Mouse (Mus musculus) intestine, postnatal 0 days (tissue): ENCODE measurements around the gene 1700018F24Rik. TPM values are rescaled to one million over a fixed set of nuclear protein-coding genes. Genes with fewer than 3 reads are reported as not detected.
"Not testable (repeated sequence)": the region's sequence is repeated elsewhere in the genome, so short reads cannot be mapped to it uniquely, and the experiment has no call there.

Experiments
- ATAC-seq: fragments of 200-750 bp; cut with Nextera tagmentation; 2 replicates; pipeline ENCODE4 v1.8.0; 2017; ENCODE audit warnings: mild to moderate bottlenecking, moderate TSS enrichment, moderate library complexity
- H3K27ac ChIP-seq: fragments of 300-500 bp; sonication (generic); 2 replicates; pipeline ENCODE4 v1.5.1; 2014; ENCODE audit warnings: mild to moderate bottlenecking, low read depth, low read length, moderate library complexity
- H3K27me3 ChIP-seq: fragments of 300-500 bp; sonication (generic); replicated peaks from 2 replicates; pipeline ENCODE4 v1.6.1; 2014; ENCODE audit warnings: low read length, mixed read lengths; ENCODE audit not compliant: control insufficient read depth, insufficient read depth
- H3K36me3 ChIP-seq: fragments of 300-500 bp; sonication (generic); 2 replicates; pipeline ENCODE4 v1.6.1; 2014; ENCODE audit warnings: mild to moderate bottlenecking, moderate library complexity; ENCODE audit not compliant: control insufficient read depth, insufficient read depth
- H3K4me1 ChIP-seq: fragments of 300-500 bp; sonication (generic); replicated peaks from 2 replicates; pipeline ENCODE4 v1.6.1; 2014; ENCODE audit warnings: antibody characterized with exemption, low read length, mixed read lengths; ENCODE audit not compliant: control insufficient read depth, insufficient read depth
- H3K4me2 ChIP-seq: fragments of 300-500 bp; sonication (generic); replicated peaks from 2 replicates; pipeline ENCODE4 v1.6.1; 2014; ENCODE audit warnings: low read depth, mild to moderate bottlenecking, moderate library complexity
- H3K4me3 ChIP-seq: fragments of 300-500 bp; sonication (generic); 2 replicates; pipeline ENCODE4 v1.5.1; 2014; ENCODE audit warnings: low read depth, low read length
- H3K9ac ChIP-seq: fragments of 300-500 bp; sonication (generic); 2 replicates; pipeline ENCODE4 v1.6.1; 2014; ENCODE audit warnings: mild to moderate bottlenecking, low read depth, low read length
- H3K9me3 ChIP-seq: fragments of 300-500 bp; sonication (generic); 2 replicates; pipeline ENCODE4 v1.6.1; 2016; ENCODE audit warnings: mixed run types; ENCODE audit not compliant: control insufficient read depth
- CTCF ChIP-seq: sonication (generic); IDR thresholded peaks from 2 replicates; pipeline ENCODE4 v1.5.1; 2016; ENCODE audit warnings: low read depth, mild to moderate bottlenecking, control low read depth, antibody characterized with exemption, moderate library complexity
- WGBS: fragments of 180-500 bp; shearing (Covaris S2); extraction: QIAGEN DNeasy Blood & Tissue Kit; methylation state at CpG from one replicate; pipeline ENCODE4 v1.1.7; 2014; 5-methylcytosine and 5-hydroxymethylcytosine counted together
- polyA plus RNA-seq: library from polyadenylated mRNA; unstranded; fragments of >200 nt; fragmentation: Nextera tagmentation; extraction: Ambion mirVana; gene quantifications from 2 replicates; pipeline ENCODE4 v1.2.1, GENCODE M21; 2015

The 1700018F24Rik gene
- polyA plus RNA-seq, 1 experiment from 2014 or later, result not detected

DNA sequence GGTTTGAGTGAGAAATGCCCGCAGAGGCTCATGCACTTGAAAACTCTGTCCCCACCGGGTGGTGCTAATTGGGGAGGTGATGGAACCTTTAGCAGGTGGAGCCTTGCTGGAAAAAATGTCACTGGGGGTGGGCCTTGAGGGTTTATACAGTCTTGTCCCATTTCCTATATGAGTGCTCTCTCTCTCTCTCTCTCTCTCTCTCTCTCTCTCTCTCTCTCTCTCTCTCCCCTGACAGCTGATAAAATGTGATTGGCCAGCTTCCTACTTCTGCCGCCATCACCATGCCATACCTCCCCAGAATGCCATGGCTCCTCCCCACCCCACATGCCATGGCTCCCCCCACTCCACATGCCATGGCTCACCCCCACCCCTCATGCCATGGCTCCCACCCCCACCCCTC, 32.3 kb downstream of the 1700018F24Rik start:
- WGBS, result 57% methylated on average over 3 of the region's 3 CpGs

DNA sequence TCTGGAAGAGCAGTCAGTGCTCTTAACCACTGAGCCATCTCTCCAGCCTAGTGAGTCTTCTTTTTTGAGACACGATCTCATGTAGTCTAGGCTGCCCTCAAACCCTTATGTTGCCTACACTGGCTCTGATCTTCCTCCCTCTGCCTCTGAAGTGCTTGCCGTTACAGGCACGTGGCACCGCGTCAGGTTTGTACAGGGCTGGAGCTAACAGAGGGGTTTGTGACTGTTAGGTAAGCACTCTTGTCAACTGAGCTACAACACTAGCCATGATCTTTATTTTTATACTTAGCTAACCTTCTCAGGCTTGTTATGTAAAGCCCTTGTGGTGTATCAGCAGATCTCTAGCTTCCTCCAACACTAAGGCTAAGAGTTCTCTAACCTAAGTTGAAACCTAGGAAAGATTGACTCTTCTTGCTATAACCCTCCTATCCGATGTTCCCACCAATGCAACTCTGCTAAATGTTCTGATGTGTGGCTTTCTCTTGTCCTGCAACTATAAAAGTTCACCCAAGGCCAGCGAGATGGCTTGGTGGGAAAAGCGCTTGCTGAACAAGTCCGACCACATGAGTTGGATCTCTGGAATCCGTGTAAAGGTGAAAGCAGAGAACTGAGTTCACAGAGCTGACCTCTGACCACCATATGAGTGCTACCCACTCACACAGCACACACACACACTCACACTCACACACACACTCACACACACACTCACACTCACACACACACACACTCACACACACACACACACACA, 39.2 kb downstream of the 1700018F24Rik start:
- Histone ChIP-seq H3K9me3 (no peaks in the 10 kb centered on the region), H3K27me3 (no peaks in the 10 kb centered on the region), H3K9ac (no peak overlapping the region), H3K4me2 (no peak overlapping the region), H3K27ac (no peak overlapping the region), H3K36me3 (no peaks in the 10 kb centered on the region), H3K4me3 (no peak overlapping the region), H3K4me1 (no peaks in the 10 kb centered on the region)
- no peak for TF ChIP-seq CTCF
- no peak for ATAC-seq
- WGBS, result 76% methylated on average over 10 of the region's 10 CpGs

More for the DNA sequence above, 32.3 kb downstream of the 1700018F24Rik start:
- TF ChIP-seq CTCF, result no peak
- Histone ChIP-seq H3K4me1 (no peaks in the 10 kb centered on the region), H3K9ac (no peak overlapping the region), H3K27me3 (no peaks in the 10 kb centered on the region), H3K27ac (no peak overlapping the region), H3K4me2 (no peak overlapping the region), H3K36me3 (no peaks in the 10 kb centered on the region), H3K4me3 (no peak overlapping the region), H3K9me3 (no peaks in the 10 kb centered on the region)
- no peak for ATAC-seq

DNA sequence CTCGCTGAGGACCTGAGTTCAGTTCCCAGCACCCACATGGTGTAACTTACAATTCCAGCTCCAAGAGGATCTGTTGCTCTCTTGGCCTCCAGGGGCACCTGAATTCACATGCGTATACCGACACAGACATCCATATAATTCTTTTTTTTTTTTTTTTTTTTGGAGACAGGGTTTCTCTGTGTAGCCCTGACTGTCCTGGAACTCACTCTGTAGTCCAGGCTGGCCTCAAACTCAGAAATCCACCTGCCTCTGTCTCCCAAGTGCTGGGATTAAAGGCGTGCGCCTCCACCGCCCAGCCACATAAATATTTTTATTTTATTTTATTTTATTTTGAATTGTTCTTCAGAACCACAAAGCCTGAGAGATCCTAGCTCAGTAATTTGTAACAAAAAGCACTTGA, 40.4 kb downstream of the 1700018F24Rik start:
- H3K4me1 ChIP-seq, H3K36me3 ChIP-seq, H3K9ac ChIP-seq, H3K27ac ChIP-seq, H3K9me3 ChIP-seq, H3K27me3 ChIP-seq: not testable (repeated sequence)
- 42% methylated on average over 6 of the region's 6 CpGs for WGBS
- Histone ChIP-seq H3K4me2 (peak overlapping the region; percentile 84), H3K4me3 (peak overlapping the region; percentile 84)
- peak; percentile 5; the same call in 1 of the 2 replicates for ATAC-seq

DNA sequence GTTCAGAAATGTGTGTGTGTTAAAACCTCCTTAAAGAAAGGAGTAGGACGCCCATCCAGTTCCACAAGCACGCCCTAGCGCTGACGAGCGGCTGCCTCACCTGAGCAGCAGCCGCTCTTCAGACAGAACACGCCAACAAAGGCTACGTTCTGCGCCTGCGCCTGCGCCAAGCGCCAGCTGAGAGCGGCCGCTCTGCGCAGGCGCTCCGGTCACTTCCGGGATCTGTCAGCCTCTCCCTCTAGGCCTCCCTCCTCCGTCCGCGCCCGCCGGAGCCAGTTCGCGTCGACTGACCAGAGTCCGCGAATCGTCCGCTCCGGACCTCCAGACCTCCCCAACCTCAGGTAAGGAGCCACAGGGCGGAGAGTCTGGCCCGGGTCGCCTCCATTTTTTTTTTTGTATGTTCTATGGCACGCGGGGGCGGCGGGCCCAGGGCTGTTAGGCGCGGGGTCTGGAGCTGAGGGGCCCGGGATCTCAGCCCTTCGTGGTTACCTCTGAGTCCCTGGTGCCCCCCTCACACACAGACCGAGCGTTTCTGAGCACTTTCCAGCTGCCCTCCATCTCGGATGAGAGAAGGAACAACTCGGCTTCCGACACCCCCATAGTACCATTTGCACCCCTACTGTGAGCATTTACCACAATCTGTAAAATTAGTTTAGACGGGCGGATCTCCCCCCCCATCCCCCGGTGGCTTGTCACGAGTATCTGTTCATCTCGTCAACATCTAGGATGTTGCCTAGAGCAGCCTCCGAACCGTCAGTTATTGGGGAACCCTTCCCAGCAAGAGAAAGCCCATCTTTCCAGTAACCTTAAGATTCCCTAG, 41.1 kb downstream of the 1700018F24Rik start, which contains the start of the genes Arpc1a and Kpna7:
Arpc1a (plus strand) TSS at position 199 of the 820 bp plus-strand sequence.
Kpna7 (minus strand) TSS at position 399 of the 820 bp plus-strand sequence.
- peak within 1 kb of the TSS; percentile 84 for H3K4me2 ChIP-seq
- no peaks in the 10 kb centered on the region for H3K9me3 ChIP-seq
- H3K4me3 ChIP-seq, result peak within 1 kb of the TSS; percentile 84
- H3K9ac ChIP-seq, result peak within 1 kb of the TSS; percentile 85
- H3K27ac ChIP-seq, result peak within 1 kb of the TSS; percentile 78
- TF ChIP-seq CTCF, result no peak; the same call in 1 of the 2 replicates
- WGBS, result under 1% methylated on average over 49 of the region's 54 CpGs
- no peaks in the 10 kb centered on the region for H3K27me3 ChIP-seq
- no peaks in the 10 kb centered on the region for H3K4me1 ChIP-seq
- ATAC-seq, result peak; percentile 96
- 0 out of 2 replicates have a peak, but pooled peaks cover 5% of the 10 kb centered on the region for H3K36me3 ChIP-seq

DNA sequence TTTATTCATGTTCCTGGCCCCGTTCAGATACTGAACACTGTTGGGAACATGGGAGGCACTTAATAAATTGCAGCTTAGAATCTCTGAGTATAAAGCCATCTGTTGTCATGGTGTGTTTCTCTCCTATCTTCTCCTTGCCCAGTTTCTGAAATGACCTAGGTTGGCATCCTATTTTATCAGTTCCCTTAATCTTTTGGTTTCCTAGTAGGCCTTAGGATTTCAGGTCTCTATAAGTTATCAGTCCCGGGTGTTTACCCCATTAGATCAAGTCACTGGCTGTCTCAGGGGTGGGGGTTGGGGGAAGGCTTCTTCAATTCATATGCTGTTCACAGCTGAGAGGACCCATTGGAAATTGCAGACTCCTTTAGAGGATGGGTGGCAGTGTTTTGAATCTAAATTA, 42.0 kb downstream of the 1700018F24Rik start:
- Histone ChIP-seq H3K4me2 (peak overlapping the region; percentile 84), H3K27me3 (no peaks in the 10 kb centered on the region), H3K36me3 (peaks cover 5% of the 10 kb centered on the region; the same call in 1 of the 2 replicates), H3K4me1 (no peaks in the 10 kb centered on the region), H3K9me3 (no peaks in the 10 kb centered on the region), H3K9ac (peak overlapping the region; percentile 85; the same call in 1 of the 2 replicates), H3K27ac (no peak overlapping the region), H3K4me3 (peak overlapping the region; percentile 84)
- TF ChIP-seq CTCF, result no peak
- whole genome bisulfite sequencing, result 28% methylated on average over 2 of the region's 2 CpGs
- no peak for ATAC-seq

DNA sequence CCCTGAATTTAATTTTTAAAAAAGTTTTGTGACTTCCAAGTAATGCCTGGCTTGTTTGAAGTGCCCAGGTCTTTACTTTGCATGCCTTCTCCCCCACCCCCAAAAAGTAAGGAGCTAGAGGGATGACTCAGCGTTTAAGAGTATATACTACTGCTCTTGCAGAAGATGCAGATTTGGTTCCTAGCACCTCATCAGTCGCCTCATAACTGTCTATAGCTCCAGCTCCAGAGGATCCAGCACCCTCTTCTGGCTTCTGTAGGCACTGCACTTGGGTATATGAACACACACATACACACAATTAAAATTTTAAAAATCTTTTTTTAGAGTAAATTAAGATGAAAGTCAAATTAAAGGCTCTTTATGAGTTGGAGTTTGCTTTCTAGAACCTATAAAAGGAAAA, 45.4 kb downstream of the 1700018F24Rik start:
- H3K4me1 ChIP-seq, result no peaks in the 10 kb centered on the region
- H3K9ac ChIP-seq, result no peak overlapping the region
- H3K4me3 ChIP-seq, result no peak overlapping the region
- H3K4me2 ChIP-seq, result no peak overlapping the region
- H3K27me3 ChIP-seq, result no peaks in the 10 kb centered on the region
- TF ChIP-seq CTCF, result no peak; the same call in 1 of the 2 replicates
- H3K36me3 ChIP-seq, result peaks cover 21% of the 10 kb centered on the region
- 98% methylated on average over 2 of the region's 2 CpGs for WGBS
- no peak overlapping the region for H3K27ac ChIP-seq
- ATAC-seq, result no peak
- H3K9me3 ChIP-seq, result no peaks in the 10 kb centered on the region
